Mouse (Mus musculus) intestine, postnatal 0 days (tissue): ENCODE data around the gene Slc25a41. TPM values are rescaled to one million over a fixed set of nuclear protein-coding genes. Genes with fewer than 3 reads are reported as not detected.

Source experiments
- ATAC-seq: fragments of 200-750 bp; cut with Nextera tagmentation; 2 replicates; pipeline ENCODE4 v1.8.0; 2017; ENCODE audit warnings: mild to moderate bottlenecking, moderate TSS enrichment, moderate library complexity
- H3K27ac ChIP-seq: fragments of 300-500 bp; sonication (generic); 2 replicates; pipeline ENCODE4 v1.5.1; 2014; ENCODE audit warnings: mild to moderate bottlenecking, low read depth, low read length, moderate library complexity
- H3K27me3 ChIP-seq: fragments of 300-500 bp; sonication (generic); replicated peaks from 2 replicates; pipeline ENCODE4 v1.6.1; 2014; ENCODE audit warnings: low read length, mixed read lengths; ENCODE audit not compliant: control insufficient read depth, insufficient read depth
- H3K36me3 ChIP-seq: fragments of 300-500 bp; sonication (generic); 2 replicates; pipeline ENCODE4 v1.6.1; 2014; ENCODE audit warnings: mild to moderate bottlenecking, moderate library complexity; ENCODE audit not compliant: control insufficient read depth, insufficient read depth
- H3K4me1 ChIP-seq: fragments of 300-500 bp; sonication (generic); replicated peaks from 2 replicates; pipeline ENCODE4 v1.6.1; 2014; ENCODE audit warnings: antibody characterized with exemption, low read length, mixed read lengths; ENCODE audit not compliant: control insufficient read depth, insufficient read depth
- H3K4me2 ChIP-seq: fragments of 300-500 bp; sonication (generic); replicated peaks from 2 replicates; pipeline ENCODE4 v1.6.1; 2014; ENCODE audit warnings: low read depth, mild to moderate bottlenecking, moderate library complexity
- H3K4me3 ChIP-seq: fragments of 300-500 bp; sonication (generic); 2 replicates; pipeline ENCODE4 v1.5.1; 2014; ENCODE audit warnings: low read depth, low read length
- H3K9ac ChIP-seq: fragments of 300-500 bp; sonication (generic); 2 replicates; pipeline ENCODE4 v1.6.1; 2014; ENCODE audit warnings: mild to moderate bottlenecking, low read depth, low read length
- H3K9me3 ChIP-seq: fragments of 300-500 bp; sonication (generic); 2 replicates; pipeline ENCODE4 v1.6.1; 2016; ENCODE audit warnings: mixed run types; ENCODE audit not compliant: control insufficient read depth
- CTCF ChIP-seq: sonication (generic); IDR thresholded peaks from 2 replicates; pipeline ENCODE4 v1.5.1; 2016; ENCODE audit warnings: low read depth, mild to moderate bottlenecking, control low read depth, antibody characterized with exemption, moderate library complexity
- WGBS: fragments of 180-500 bp; shearing (Covaris S2); extraction: QIAGEN DNeasy Blood & Tissue Kit; methylation state at CpG from one replicate; pipeline ENCODE4 v1.1.7; 2014; 5-methylcytosine and 5-hydroxymethylcytosine counted together
- polyA plus RNA-seq: library from polyadenylated mRNA; unstranded; fragments of >200 nt; fragmentation: Nextera tagmentation; extraction: Ambion mirVana; gene quantifications from 2 replicates; pipeline ENCODE4 v1.2.1, GENCODE M21; 2015

Slc25a41 gene
- not detected in 2 replicates for polyA plus RNA-seq

- no peak within 1 kb of the TSS for H3K9ac ChIP-seq
- no peaks in the 10 kb centered on the region for H3K9me3 ChIP-seq
- no peaks in the 10 kb centered on the region for H3K27me3 ChIP-seq
- no peak within 1 kb of the TSS for H3K4me2 ChIP-seq
- H3K4me1 ChIP-seq = no peaks in the 10 kb centered on the region
- H3K36me3 ChIP-seq = peaks cover 6% of the 10 kb centered on the region; the same call in 1 of the 2 replicates
- no peak within 1 kb of the TSS for H3K4me3 ChIP-seq
- WGBS = 69% methylated on average over 8 of the region's 8 CpGs
- no peak for TF ChIP-seq CTCF
- no peak within 1 kb of the TSS for H3K27ac ChIP-seq
- no peak for ATAC-seq
These were observed at the start of gene Slc25a41 for GRCm38 (mm10) chr17:57041554-57041953. Slc25a41 (minus strand) TSS chr17:57041654.

- Histone ChIP-seq H3K27me3 (no peaks in the 10 kb centered on the region), H3K4me3 (peak within 1 kb of the TSS; percentile 23), H3K9ac (peak within 1 kb of the TSS; percentile 34; the same call in 1 of the 2 replicates), H3K4me2 (peak within 1 kb of the TSS; percentile 54), H3K27ac (no peak within 1 kb of the TSS), H3K36me3 (no peaks in the 10 kb centered on the region), H3K4me1 (no peaks in the 10 kb centered on the region), H3K9me3 (no peaks in the 10 kb centered on the region)
- peak; percentile 20; the same call in 1 of the 2 replicates for ATAC-seq
- peak; percentile 18; the same call in 1 of the 2 replicates for TF ChIP-seq CTCF
- 2% methylated on average over 31 of the region's 31 CpGs for WGBS
These were observed 45.8 kb upstream of the Slc25a41 start, which contains the start of gene Tubb4a for GRCm38 (mm10) chr17:57087049-57087832. Tubb4a (minus strand) TSS chr17:57087782.

GRCm38 (mm10) chr17:57085970-57086757, 44.7 kb upstream of the Slc25a41 start:
- no peak overlapping the region for H3K4me3 ChIP-seq
- no peak for ATAC-seq
- no peak overlapping the region for H3K9ac ChIP-seq
- no peaks in the 10 kb centered on the region for H3K36me3 ChIP-seq
- no peak overlapping the region for H3K4me2 ChIP-seq
- H3K9me3 ChIP-seq = no peaks in the 10 kb centered on the region
- H3K27me3 ChIP-seq = no peaks in the 10 kb centered on the region
- TF ChIP-seq CTCF = no peak
- H3K4me1 ChIP-seq = no peaks in the 10 kb centered on the region
- WGBS = 87% methylated on average over 11 of the region's 11 CpGs
- H3K27ac ChIP-seq = no peak overlapping the region

- Histone ChIP-seq H3K36me3 (no peaks in the 10 kb centered on the region), H3K4me3 (no peak overlapping the region), H3K9ac (no peak overlapping the region), H3K4me2 (no peak overlapping the region), H3K9me3 (no peaks in the 10 kb centered on the region), H3K4me1 (no peaks in the 10 kb centered on the region), H3K27ac (no peak overlapping the region), H3K27me3 (no peaks in the 10 kb centered on the region)
- 76% methylated on average over 5 of the region's 5 CpGs for WGBS
- ATAC-seq = no peak
- TF ChIP-seq CTCF = no peak
These were observed 41.0 kb upstream of the Slc25a41 start for GRCm38 (mm10) chr17:57082481-57082880.

- 93% methylated on average over 31 of the region's 31 CpGs for WGBS
- no peaks in the 10 kb centered on the region for H3K36me3 ChIP-seq
- TF ChIP-seq CTCF = no peak
- H3K9ac ChIP-seq = no peak overlapping the region
- no peak for ATAC-seq
- no peak overlapping the region for H3K4me2 ChIP-seq
- no peak overlapping the region for H3K4me3 ChIP-seq
- no peaks in the 10 kb centered on the region for H3K27me3 ChIP-seq
- no peaks in the 10 kb centered on the region for H3K4me1 ChIP-seq
- H3K9me3 ChIP-seq = no peaks in the 10 kb centered on the region
- H3K27ac ChIP-seq = no peak overlapping the region
These were observed 39.9 kb upstream of the Slc25a41 start for GRCm38 (mm10) chr17:57081234-57081842.

GRCm38 (mm10) chr17:57079919-57080318, 38.5 kb upstream of the Slc25a41 start:
- no peak overlapping the region for H3K27ac ChIP-seq
- H3K36me3 ChIP-seq = no peaks in the 10 kb centered on the region
- no peaks in the 10 kb centered on the region for H3K9me3 ChIP-seq
- no peaks in the 10 kb centered on the region for H3K27me3 ChIP-seq
- H3K4me3 ChIP-seq = no peak overlapping the region
- no peak overlapping the region for H3K4me2 ChIP-seq
- 41% methylated on average over 3 of the region's 3 CpGs for WGBS
- no peaks in the 10 kb centered on the region for H3K4me1 ChIP-seq
- H3K9ac ChIP-seq = no peak overlapping the region
- no peak for ATAC-seq
- TF ChIP-seq CTCF = no peak
